Mouse (Mus musculus) hematopoietic multipotent progenitor cell, adult 10-12 weeks (in vitro differentiated cells): ENCODE measurements around the gene Mstn. TPM values are rescaled to one million over a fixed set of nuclear protein-coding genes. Genes with fewer than 3 reads are reported as not detected.

Experiments used
- polyA plus RNA-seq: library from polyadenylated mRNA; stranded (reverse); fragments of >175 nt; gene quantifications from 2 replicates; pipeline ENCODE4 v1.2.3, GENCODE M21; 2012; ENCODE audit warnings: low replicate concordance

Gene Mstn
- not detected in 2 replicates for polyA plus RNA-seq

DNA sequence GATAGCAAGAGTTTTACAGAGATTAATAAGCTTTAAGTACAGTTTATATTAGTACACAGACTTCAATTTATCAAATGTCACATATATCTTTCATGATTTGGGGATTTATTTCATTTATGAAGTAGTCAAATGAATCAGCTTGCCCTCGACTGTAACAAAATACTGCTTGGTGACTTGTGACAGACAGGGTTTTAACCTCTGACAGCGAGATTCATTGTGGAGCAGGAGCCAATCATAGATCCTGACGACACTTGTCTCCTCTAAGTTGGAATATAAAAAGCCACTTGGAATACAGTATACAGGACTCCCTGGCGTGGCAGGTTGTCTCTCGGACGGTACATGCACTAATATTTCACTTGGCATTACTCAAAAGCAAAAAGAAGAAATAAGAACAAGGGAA, at the start of gene Mstn:
Gene Mstn (plus strand): TSS at position 301 of the 400 bp plus-strand sequence.

DNA sequence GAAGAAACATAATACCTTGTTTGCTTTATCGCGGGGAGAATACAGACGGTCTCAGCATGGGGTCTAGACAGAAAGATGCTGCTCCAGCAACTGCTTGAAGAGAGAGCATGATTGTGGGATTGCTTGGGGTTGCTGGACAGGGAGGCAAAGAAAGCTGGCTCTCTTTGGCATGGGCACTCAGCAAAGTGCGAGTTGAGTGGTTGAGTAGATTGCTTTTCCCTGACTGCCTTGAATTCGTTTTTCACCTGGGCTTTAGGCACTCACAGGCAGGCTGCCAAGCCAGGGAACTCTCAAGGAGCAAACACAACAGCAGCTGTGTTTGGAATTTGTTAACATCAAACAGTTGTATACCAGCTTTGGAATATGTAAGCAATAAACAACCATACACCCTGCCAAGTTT, 41.4 kb upstream of the Mstn start, which contains the start of gene 1700019D03Rik:
Gene 1700019D03Rik (minus strand): TSS at position 101 of the 400 bp plus-strand sequence.

Other genes with a start within 250 kb of the Mstn start
- 2.4 and 2.5 TPM in 2 replicates for gene Inpp1, start 244.0 kb upstream of the Mstn start, polyA plus RNA-seq
- 0.42 and 0.51 TPM in 2 replicates for gene Hibch, start 216.7 kb upstream of the Mstn start, polyA plus RNA-seq
- gene 1700019D03Rik, start 41.5 kb upstream of the Mstn start, polyA plus RNA-seq: 0.22 and 0.62 TPM in 2 replicates
- gene 1700019A02Rik, start 126.0 kb downstream of the Mstn start, polyA plus RNA-seq: not detected in 2 replicates
- 1.3 and 2.9 TPM in 2 replicates for gene Pms1, start 235.4 kb downstream of the Mstn start, polyA plus RNA-seq
- gene Ormdl1, start 235.5 kb downstream of the Mstn start, polyA plus RNA-seq: 0.58 and 2.0 TPM in 2 replicates
- not detected in 2 replicates for gene Gm28778, start 235.5 kb downstream of the Mstn start, polyA plus RNA-seq